Mouse (Mus musculus) cerebellum, adult 11-12 months (tissue): ENCODE data around the gene Camta1.

ENCODE experiments used
- DNase-seq: peaks from one replicate; pipeline ENCODE4 v3.0.0; 2022

Camta1 gene

DNA sequence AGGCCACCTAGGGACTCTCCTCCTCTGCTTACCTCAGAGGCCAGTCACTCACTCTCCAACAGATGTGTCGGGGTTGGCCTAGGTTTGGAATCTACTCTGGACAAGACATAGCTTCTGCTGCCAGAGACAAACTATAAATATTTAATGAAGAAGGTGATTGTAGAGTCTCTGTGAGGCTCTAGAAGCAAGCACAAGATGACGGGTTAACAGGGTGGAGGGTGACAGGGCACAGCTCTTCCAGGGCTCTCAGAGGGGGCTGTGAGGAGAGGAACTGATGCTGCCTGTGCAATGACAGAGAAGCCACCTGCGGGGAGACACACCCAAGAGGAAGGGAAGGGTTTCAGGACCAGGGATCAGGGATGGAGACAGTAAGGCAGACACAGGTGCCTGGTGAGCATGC is 682.0 kb downstream of the Camta1 start:
- DNase-seq, result no peak

DNA sequence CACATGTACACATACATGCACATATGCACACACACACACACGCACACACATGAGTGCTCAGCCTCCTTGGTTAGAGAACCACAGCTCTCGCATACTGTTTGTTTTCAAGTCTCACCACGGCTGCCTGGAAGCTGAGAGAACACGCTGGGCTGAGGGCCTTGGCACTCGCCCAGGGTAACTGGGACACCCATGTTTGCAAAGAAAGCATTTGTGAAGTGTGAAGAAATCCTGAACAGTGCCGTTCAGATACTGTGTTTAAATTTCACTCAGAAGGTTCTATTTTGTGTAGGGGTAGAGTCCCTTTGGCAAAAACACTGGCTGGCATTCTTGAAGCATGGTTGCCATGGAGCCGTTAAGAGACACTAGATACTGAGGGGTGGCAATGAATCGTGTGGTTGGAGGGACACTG is 682.7 kb downstream of the Camta1 start:
- DNase-seq, result no peak

DNA sequence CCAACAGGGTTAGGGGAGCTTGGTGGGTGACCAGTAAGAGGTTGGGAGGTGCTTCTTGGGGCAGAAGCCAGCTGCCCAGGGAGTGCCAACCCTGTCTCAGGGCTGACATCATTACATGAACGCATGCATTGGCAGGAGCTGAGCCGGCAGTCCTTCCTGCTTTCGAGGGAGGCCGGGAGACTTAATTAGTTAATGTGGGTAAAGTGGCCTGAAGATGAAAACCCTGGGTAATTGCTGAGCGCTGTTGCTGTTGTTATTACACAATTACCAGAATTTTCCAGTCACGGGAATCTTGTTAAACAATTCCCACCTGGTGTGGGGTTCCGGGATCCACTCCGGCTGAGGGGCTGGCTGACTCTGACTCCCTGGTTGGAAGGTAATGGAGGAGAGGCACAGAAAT is 689.1 kb downstream of the Camta1 start:
- no peak for DNase-seq

DNA sequence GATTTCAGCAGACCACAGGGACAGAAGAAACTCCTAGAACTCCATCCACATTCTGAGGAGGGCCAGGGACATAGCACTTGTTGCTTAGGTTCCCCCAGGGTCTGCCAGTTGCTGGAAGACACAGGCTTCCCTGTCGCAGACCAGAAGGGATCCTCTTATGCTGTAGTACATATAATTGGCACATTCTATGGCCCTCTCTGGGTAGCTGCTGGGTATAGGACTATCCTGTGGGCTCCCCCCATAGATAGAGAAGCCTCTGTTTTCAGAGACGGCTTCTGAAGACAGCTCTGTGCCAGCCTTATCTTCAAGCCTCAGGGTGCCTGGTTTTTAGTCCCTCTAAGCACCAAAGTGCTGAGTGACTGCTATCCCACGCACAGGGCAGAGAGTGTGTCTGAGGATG is 690.6 kb downstream of the Camta1 start:
- DNase-seq, result no peak

DNA sequence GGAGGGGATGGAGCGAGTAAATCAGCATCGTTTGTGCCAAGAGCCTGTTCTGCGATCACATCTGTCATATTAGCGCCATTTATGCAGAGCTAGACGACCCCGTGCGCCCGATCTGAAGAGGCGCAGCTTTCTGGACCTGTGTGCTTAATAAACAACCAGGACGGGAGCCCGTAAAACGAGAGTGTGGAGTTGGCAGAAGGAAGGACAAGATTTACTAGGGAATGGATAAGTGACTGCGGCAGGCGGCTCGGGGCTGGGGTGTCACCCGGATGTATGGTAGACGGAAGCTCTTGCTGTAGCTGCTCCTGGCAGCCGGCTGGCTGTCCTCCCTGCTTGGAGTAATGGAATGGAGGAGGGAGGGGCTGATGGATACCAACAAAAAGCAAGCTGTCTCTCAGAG is 691.0 kb downstream of the Camta1 start:
- no peak for DNase-seq

DNA sequence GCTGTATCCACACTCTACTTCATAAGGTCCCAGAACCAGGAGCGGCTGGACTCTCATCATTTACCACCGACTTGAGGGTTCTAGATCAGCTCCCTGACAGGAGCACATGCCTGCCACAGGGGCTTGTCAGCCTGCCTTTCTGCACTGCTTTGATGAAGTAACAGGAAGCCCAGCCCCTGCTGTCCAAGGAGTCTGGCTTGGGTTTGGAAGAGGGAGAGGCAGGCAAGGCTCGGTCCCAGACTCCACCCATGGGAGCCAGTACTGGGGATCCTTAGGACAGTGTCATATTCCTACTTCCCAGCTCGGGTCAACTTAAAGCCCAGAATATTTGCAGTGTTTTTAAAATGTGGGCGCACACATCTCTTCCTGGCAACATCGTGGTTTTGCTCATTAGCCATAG is 694.7 kb downstream of the Camta1 start:
- no peak for DNase-seq

DNA sequence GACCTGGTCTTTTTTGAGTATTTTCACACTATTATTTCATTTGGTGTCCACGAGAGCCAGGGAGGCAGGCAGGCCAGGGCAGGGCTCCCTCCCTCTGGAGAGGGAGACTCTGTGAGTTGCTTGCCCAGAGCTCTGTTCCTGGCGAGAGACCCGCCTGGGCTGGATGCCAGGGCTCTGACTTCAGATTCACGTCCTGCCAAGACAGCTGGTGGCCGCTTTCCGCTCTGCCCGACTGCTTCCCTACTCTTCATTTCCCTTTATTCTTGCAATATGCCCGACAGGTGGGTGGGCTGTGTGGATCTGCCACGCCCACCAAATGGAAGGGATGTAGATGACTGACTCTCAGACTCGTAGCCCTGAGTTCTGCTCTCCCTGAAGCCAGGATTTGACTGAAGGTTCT is 696.1 kb downstream of the Camta1 start:
- DNase-seq, result peak; percentile 97

DNA sequence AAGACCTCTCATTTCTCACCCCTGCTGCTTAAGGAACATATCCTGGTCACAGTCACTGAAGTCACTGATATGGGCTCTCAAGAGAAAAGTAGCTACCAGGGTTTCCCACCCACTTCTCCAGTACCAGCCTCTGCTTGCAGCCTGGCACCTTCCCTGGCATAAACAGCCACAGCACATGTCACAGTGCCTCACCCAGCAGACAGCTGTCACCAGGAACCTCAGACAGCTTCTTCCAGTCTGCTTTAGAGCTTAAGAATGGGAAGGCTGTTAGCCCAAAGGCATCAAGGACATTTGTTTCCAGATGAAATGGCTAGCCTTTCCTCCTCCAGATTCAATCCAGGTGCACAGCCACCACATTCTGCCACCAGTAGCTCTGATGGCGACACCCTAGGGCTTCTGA is 697.4 kb downstream of the Camta1 start:
- no peak for DNase-seq

DNA sequence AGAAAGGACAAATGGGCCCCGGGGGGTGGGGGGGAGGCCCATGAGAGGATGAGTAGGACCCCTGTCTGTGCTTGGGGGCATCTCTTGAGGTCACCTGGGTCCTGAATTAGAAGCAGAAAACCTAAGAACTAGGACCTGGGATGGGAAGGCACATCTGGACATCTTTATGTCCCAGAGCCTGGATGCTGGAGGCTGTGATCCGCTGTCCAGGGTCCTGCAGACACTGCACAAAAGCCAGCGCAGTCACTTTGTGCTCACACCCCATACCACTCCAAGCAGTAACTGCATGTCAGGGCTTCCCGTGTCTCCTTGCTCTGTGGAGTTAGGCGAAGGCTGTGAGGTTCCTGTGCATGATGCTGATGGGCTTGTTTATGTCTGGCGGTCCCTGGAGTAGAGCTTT is 699.8 kb downstream of the Camta1 start:
- no peak for DNase-seq

DNA sequence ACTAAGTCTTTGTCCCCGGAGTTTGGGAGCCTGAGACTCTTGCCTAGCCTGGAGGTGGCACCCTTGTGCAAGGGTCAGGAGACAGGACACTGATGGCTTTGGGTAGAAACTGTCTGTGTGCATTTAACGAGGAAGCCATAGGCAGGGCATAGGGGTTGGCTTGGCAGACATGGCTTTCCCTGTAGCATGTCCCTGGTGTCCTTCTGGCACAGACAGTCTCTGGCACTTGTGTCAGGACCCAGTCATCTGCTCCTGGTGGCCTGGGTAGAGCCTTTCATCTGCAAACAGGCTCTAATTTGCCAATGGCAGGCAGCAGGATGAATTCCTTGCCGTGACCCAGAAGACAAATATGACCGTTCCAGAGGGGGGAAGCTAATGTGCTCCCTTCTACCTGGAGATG is 700.7 kb downstream of the Camta1 start:
- no peak for DNase-seq

DNA sequence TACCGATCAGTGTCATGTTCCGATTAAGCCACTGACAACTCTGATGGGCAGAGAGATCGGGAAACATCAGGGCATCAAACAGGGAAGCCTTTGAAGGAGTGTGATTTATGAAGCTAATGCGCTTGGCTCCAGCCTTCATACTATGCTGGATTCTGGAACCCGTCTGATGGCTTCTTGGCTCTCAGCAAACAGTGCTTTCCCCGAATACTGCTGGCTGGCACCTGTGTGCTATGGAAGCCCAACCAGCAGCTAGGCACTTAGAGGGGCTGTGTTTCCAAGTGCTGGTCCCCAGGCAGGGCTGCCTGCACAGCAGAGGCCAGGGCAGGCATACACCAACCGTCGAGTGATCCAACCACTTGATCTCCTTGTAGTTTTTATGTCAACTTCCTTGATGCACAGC is 701.2 kb downstream of the Camta1 start:
- no peak for DNase-seq

DNA sequence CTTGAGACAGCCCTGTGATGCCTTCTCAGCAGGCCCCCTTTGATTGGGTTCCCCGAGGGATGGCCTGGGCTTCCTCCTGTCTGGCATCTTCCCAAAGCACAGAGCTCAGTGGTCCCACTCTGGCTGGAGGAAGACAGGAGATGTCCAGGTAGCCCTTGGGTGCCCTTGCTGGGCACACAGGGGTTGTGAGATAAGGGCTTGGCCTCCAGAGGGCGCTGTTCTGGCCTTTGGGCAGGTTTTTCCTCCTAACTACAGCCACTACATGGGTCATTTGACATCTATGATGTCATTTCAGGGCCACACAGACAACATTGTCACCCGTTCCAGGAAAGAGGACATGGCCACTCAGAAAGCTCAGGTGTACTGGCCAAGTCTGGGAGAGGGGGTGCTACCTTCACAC is 703.4 kb downstream of the Camta1 start:
- DNase-seq, result no peak

DNA sequence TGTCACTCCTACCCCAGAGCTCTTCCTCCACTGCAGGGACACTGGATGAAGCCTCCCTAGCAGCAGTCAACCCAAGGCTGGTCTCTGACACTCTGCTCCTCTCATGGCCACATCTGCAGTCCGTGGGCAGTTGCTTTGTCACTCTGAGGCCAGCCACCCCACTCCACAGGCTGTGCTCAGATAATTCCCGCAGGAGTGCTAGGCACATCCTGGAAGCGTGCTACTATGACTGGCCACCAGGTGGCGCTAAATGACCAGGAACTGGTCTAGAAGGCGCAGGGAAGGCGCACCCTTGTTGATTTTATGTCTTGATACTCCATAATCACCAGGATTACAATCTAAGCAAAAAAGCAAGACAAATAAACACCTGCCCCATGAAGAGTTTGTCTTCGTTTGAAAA is 704.8 kb downstream of the Camta1 start:
- peak; percentile 78 for DNase-seq

DNA sequence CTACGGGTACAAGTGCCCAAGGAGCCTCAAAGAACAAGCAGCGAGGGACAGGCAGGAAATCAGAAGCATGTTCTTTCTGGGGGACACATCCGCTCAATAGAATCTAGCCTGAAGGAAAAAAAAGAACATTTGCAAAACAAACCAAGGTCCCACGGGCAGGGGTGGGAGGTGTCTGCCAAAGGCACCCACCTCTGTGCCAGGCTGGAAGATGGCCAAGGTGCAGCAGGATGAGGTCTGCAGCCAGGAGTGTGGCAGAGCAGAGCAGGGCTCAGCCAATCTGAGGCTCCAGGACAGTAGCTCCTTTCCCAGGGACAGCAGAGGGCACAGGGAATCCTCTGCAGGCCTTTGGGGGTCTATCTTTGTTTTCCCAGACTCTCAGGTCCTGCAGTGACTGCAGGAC is 706.1 kb downstream of the Camta1 start:
- no peak for DNase-seq

DNA sequence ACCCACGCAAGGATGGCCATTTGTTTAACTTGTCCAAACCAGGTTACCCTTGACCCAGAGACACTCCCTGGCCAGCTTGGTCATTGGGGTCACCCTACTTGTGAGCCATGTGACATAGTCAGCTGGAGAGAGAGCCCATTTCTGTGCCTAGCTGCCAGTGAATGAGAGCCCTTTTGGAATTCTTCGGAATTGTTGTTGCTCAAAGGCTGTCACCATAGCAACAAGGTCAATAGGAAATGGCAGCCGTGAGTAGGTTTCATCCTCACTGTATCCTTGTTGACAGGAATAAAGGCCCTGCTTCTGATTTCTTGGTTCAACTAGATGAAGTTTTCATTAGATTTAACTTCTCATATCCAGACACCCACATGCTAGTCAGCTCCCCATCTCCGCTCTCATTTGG is 707.4 kb downstream of the Camta1 start:
- no peak for DNase-seq

DNA sequence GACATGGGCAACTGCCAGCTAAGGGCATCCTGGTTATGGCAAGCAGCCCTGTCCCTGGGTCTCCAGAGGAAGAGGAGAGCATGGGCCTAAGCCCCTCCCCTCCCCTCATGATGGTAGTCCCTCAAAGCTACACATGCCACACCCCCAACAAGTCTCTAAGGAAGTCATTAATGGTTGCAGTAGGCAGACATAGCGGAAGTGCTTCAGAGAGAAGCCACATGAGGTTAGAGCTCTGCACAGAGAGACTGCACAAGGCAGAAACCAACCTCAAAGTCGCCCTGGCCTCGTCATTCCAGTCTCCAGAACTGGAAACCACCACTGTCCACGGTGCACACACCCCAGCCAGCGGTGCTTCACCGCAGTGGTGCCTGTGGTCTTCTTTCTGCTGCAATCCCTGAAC is 709.7 kb downstream of the Camta1 start:
- DNase-seq, result no peak

DNA sequence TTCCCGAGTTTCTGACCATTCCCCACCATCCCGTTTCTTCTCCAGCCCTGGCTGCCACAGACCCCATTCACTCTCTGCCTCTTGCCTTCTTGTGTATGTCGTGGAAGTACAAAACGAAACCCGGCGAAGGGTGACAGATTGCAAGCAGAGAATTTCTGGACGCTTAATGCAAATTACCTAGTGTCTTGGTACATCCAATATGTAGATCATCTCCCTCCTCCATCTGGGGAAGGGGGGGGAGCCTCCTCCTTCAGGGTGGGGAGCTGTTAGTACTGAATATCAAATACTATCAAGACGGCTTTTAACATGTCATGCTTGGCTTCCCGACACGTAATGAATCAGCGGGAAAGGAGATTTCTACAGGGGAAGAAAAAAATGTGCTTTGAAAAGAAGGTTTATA is 710.8 kb downstream of the Camta1 start:
- DNase-seq, result no peak

DNA sequence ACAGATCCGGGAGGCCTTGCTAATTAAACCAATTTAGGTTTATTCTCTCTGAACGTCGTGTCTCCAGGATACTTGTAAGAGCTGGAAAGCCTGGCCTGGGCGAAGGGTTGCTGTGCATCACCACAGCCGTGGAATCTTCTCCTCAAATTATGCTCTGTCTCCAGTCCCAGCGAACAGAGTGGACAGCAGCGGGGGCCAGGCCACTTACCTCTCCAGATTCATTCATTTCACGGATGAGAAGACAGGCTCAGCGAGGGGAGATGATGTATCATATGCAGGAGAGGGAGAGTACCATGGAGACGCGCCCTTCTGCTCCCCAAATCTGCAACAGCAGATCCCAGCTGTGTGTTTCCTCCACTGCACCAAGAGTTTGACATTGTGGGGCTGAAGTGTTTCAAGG is 711.6 kb downstream of the Camta1 start:
- no peak for DNase-seq

DNA sequence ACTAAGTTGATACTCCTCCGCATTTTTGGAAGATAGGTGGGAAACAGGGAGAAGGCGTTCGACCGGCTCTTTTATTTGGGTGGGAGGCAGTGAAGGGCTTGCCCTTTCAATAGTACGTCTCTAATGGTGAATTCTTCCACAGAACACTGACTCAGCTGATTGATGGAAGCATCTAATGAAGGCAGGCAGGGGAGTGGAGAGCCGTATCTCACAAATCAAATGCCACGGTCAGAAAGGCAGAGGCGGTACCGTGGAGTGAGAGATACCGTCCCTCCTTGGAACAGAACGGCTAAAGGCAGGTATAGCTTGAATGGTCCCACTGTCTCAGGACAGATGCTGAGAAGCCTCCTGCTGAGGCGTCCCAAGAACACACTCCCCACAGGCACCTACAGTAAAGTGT is 714.1 kb downstream of the Camta1 start:
- DNase-seq, result no peak

DNA sequence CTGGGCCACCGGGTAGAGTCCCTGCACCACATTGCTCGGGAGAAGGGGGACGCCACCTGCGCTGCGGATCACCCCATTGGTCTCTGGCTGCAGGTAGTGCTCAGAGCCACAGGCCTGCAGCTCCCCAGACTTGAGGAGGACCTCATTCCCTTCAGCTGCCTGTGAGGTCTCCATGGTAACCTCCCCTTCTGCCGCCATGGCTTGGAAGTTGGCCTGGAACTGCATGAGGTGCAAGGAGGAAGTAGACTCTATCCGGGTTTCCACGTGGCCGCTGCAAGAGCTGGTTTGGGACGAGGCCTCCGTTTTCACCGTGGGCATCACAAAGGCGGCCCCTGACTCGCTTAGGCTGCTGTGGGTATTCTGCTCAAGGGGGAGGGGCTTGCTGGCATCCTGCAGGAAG is 717.6 kb downstream of the Camta1 start:
- no peak for DNase-seq

DNA sequence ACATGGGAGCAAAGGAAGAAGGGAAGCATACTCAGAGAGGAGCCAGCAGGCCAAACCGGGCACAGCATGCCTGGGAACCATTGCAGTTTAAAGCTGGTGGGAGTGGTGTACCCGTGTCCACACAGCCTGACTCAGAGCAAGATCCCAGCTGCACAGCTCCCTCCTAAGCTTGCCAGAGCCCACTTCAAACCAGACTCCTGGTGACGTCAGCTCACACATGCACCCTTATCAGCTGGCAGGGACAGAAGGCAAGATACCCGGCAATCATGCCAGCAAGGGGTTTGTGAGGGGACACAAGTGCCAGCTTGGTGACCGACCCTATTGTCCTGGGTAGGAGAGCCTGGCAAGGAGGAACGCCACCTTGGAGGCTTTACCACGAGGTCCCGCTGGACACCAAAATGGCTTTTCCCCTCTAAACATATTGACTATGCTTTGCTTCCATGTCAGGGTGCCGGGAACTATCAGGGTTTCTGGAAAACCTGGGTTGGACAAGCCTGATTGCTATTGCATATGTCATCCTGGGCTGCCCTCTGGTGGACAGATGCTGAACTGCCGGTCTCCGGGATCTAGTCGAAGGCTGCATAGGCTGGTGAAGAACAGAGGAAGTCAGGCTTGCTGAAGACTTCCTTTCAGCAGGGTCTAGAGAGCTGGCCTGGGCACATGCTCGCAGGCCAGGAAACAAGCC is 720.3 kb downstream of the Camta1 start:
- peak; percentile 92 for DNase-seq

DNA sequence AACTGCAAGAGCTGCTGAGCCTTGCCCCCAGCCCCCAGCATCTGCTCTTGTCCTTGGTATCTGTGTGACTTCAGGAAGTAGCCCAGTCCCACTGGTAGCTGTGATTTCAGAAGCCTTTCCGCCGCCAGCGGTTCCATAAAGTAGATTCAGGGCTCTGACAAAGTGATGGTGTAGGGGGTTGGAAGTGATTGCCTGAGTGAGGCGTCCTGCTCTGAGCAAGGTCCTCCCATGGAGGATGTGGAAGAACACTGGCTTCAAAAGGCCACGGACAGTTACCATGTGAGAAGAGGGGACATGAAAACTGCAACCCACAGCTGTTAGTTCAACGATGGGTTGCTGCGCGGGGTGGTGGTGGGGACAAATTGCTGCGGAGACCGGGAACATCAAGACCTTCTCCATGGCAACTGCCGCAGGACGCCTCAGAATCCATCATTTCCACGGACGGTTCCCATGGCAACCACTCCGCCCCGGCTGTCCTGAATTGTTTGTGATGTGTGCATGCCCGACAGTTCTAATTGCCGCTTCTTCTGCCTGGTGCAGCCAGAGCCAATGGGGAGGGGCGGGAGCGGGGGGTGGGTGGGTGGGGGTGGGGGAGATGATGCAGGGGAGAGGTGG is 721.2 kb downstream of the Camta1 start:
- DNase-seq, result peak; percentile 83

DNA sequence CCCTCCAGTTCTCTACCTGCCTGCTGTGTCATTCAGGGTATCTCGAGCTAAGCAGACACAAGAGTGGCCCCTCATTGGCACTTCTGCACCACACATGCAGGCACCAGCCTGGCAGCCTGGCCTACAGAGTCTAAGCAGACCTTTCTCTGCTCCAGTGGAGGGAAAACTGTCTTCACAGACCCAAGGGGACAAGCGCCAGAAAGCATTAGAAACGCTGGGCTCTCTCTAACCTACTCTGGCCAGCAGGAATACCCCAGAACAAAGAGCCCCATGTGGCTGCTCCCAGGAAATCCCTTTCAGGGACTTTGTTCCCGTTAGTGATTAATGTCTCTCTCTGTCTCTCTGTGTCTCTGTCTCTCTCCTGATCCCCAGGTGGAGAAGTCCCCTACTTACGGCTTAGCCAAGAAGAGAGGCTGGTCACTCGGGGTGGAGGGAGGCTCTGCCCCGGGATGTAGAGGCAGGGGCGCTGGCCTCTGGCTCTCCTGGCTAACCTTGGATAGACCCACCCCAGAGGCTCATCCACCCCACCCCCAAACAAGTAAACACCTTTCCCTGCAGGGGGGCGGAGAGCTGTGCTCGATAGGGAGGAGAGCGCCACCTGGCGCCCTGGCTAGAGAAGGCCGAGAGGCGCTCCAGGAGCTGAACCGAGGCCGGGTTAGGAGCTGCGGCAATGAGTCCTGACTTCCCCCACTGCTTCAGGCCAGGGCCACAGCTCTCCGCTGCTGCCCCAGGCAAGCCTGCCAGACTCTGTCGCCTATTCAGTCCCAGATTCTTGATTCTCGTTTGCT is 722.4 kb downstream of the Camta1 start:
- peak; percentile 94 for DNase-seq

DNA sequence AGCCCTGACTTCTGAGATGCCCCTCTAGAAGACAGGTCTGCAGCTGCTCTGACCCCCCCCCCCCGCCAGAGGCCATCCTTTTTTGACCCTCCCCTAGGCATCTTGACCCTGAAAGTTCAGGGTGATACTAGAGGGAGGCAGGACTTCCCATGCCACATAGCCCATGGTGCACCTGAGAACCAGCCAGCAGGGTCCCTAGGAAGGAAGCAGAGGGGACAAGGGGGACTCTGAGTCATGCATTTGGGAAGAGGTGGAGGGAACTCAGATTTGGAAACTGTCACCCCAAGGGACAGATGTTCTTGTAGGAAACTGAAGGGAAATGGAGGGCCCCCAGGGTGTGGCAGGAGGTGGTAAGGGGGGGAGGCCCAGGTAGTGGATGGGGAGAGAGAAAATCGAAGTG is 723.1 kb downstream of the Camta1 start:
- no peak for DNase-seq
